Mouse (Mus musculus) spleen, adult 2 months (tissue): ENCODE measurements around the gene Fgfr2.

Experiments
- CTCF ChIP-seq: fragments of 200-500 bp; IDR thresholded peaks from 2 replicates; pipeline ENCODE4 v1.5.1; 2011; ENCODE audit warnings: mild to moderate bottlenecking, inconsistent platforms; ENCODE audit not compliant: insufficient read depth, insufficient read length, insufficient replicate concordance; ENCODE audit errors: extremely low read depth
- POLR2A ChIP-seq: fragments of 200-500 bp; IDR thresholded peaks from 2 replicates; pipeline ENCODE4 v1.6.1; 2011; ENCODE audit warnings: low read depth, low read length, inconsistent platforms

DNA sequence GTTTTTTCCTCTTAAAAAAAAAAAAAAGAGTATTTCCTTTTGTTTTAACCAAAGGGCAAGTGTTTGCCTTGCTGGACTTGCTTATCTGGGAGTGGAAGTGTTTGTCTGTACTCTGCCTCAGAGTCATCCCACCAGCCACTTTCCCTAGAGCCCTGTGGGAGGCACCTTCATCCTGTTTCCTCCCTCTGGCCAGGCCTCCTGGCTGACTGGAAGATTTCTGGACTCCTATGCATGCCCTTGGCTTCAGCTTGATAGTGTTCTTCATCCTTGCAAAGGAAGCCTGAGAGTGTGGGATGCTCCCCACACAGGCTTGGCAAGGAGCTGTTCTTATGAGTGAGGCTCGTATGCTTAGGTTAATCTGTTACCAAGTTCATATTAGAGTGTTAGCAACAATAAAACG is 2468.6 kb downstream of the Fgfr2 start:
- TF ChIP-seq CTCF: no peak
- no peak for TF ChIP-seq POLR2A
